Mouse (Mus musculus): ENCODE measurements around the gene Dusp7. TPM values are rescaled to one million over a fixed set of nuclear protein-coding genes. Genes with fewer than 3 reads are reported as not detected.

Gene Dusp7
- total RNA-seq, 2 experiments from 2014 or later = 16.0 to 19.9 TPM

DNA sequence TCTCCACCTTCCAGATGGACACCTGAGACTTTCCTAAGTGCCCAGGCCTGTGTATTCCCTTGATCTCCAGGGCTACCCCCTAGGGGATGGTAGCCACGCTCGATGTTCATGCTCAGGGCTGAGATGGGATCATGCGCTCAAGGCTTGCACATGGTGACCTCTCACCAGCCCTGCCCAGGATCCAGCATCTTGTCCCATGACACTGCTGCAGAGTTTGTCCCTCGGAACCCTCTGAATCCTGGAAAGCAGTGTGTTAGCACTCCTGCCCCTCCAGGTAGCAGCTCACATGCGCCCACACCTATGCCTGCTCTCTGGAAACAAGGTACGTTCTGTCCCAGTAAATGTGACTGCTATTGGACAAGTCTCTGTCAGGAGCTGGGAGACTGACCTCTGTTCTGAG is 13.6 kb upstream of the Dusp7 start:
- no peak for DNase-seq

DNA sequence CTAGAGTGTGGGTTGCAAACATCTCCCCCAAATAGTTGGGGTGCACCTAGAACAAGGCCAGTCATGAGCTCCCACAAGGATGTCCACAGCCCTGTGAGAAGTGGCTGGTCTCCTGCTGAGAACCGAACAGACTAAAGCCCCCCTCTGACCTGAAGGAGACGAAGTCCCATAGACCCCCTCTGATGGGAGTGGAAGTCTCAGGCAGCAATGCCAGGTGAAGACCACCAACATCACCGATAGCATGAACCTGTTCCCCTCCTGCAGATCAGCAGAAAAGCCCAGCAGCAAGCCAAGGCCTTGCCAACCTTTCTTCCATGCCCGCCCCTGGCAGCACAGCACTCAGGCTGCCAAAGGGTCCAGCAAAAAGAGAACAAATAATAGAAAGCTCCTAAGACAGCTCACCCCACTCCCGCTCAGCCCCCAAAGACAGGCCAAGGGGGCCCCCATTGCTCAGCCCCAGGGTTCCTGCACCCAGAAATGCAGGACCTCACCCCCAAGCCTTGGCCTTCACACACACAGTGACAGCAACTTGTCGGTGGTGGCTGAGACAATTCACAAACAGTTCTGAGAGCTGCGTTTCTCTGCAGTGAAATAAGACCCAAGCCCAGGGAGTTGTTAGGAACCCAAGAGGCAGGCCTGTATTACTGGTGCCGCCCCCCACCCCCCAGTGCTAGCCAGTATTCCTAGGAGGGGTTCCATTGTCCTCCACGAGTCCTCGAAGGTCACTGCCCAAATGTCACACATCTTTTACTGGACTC is 13.0 kb upstream of the Dusp7 start:
- no peak for DNase-seq

DNA sequence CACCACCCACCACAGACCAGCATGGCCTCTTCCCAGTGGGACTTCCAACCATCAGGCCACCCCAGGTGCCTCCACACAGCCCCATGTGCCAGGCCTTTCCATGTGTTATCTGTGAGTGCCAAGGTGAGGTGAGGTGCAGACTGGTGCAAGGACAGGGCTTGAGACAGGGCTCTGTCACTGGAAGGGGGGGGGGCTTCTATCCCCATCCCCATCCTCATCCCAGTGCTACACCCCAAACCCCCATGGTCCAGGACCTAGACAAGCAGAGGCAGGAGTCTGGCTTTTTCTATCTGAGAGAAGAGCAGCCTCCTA is 12.5 kb upstream of the Dusp7 start:
- no peak for DNase-seq

DNA sequence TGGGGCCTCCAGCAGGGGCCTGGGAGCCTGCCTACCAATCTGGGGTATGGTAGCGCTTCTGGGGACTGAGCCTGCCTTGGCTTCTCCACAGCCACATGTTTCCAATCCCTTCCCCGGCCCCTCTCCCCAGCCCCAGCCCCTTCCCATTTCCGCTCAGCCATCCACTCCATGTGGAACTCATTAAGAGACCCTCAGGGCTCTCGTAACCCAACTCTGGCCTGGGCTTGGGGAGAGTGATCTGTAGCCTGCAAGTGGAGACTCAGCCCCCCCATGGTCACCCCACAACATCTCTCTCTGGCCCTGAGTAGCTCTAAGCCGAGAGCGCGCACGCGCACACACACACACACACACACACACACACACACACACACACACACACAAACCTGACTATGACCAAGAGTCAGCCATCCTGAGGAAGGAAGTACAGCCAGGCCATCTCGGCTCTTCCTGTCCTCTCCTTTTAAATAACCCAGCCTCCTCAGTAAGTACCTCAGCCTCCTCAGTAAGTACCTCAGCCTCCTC is 12.0 kb upstream of the Dusp7 start:
- DNase-seq = no peak

DNA sequence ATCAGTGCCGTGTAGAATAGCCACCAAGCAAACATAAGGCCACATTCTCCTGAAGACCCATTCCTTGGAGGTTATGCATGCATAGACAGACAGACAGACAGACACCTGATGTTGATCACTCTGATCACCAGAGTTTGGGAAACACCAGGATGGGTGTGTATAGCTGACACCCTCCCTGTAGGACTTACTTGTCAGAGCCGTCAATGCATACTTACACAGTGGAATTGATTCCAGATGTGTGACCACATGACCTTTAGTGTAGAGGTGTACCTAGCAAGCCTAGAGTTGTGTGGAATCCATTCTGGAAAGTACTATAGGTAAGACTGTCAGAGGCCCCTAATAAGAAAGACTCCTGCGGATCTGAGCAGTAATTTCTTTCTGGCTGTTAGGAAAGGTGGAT is 11.3 kb upstream of the Dusp7 start:
- DNase-seq = no peak

DNA sequence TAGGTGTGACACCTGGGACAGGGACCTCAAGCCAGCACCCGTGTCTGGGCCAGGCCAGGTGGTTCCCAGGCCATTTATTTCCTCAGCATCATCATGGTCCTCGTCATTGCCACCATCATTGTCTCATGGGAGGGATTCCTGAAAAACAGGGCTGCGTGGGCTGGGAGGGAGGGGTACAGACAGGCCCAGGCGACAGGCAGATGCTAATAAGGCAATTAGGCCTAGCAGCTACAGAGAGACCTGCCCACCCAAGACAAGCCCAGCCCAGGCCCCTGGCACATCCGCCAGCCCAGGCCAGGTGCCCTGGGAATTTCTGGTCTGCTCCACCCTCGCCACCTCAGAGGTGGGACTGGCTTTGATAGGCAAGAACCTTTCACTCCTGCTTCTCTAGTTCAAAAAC is 9.1 kb upstream of the Dusp7 start:
- no peak for DNase-seq

DNA sequence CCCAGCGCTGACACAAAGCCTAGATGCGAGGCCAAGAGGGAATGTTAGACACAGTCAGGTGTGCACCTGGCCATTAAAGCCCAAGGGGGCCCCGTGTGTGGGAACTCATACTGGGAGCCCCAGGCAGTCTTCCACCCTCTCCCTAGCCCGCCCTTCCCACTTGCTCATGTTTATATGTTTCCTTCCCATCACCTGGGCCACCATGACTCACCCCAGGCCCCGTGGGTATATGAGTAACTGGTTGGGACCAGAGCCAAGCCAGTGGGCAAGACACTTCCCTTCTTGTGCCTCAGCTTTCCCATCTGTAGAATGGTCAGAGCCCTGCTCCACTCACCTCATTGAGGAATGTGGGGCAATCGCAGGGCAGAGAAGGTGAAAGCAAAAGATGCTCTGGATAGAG is 7.3 kb upstream of the Dusp7 start:
- no peak for DNase-seq

DNA sequence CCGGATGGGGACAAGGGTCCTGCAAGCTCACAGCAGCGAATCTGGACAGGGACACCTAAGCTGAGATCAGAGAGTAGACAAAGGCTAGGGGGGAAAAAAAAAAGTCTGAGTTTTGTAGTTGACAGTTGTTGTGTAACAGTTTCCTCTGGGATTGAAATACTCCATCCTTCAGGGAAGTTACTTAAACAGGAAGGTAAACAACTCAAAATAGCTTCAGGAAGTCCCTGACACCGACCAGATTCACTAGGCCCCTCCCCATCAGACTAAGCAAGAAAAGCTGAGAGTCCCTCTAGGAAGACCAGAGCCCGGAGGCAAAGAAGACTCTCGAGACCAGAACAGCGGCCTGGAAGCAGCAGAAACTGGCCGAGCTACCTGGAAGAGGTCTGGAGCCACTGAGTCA is 3.1 kb upstream of the Dusp7 start:
- no peak for DNase-seq

DNA sequence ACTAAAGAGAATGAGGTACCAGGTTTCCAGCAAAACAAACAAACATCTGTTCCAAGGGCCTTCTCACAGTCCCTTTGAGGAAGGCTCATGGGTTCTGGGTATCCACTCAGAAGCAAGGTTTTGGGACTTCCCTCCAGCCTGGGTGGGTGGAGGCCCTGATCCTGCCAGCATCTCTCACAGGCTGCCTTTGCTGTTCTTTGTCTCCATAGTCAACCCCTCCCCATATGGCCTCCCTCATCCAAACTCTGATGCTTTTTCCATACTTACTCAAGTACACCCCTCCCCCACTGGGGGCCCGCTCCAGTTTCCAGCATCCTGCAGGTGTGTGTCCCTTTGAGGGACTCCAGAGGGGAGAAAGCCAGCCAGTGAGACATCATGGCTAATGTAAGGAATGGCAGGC is 2.2 kb upstream of the Dusp7 start:
- DNase-seq = no peak

DNA sequence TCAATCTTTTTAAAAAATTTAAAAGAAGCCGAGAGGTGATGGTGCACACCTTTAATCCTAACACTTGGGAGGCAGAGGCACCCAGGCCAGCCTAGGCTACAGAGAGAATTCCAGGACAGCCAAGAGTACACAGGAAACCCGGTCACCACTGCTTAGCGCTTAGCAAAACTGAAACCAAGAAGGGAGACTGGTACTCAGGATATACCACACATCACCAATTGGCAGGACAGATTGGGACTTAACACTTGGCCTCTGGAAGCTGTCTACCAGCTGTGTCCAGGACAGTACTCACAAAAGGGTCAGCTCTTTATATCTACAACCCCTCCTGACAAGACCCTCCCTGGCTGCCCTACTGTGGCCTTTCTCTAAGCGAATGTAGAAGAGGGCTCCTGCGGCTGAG is 1.4 kb upstream of the Dusp7 start:
- no peak for DNase-seq

DNA sequence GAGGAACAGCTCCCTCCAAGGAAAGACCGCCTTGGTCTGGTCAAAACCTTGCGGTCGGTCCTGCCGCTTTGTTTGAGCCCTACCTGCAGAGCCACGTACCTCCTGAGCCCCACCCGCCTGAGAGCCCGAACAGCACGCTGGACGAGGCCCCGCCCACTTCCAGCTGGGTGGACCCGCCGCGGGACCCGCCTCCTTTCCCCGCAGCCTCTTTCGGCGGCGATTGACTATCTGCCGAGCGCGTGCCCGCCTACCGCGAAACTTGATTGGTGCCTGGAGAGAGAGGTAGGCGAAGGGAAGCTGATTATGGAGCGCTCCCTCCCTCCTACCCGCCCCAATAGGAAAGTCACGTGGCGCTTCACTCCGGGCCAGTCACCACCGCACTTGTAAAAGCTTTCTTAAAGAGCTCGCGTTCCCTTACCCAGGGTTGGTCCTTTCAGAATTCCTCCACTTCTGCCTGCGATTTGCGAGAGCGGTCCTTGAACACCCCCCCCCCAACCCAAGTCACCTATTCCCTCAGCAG is 780 bp upstream of the Dusp7 start:
- DNase-seq = peak; percentile 96

DNA sequence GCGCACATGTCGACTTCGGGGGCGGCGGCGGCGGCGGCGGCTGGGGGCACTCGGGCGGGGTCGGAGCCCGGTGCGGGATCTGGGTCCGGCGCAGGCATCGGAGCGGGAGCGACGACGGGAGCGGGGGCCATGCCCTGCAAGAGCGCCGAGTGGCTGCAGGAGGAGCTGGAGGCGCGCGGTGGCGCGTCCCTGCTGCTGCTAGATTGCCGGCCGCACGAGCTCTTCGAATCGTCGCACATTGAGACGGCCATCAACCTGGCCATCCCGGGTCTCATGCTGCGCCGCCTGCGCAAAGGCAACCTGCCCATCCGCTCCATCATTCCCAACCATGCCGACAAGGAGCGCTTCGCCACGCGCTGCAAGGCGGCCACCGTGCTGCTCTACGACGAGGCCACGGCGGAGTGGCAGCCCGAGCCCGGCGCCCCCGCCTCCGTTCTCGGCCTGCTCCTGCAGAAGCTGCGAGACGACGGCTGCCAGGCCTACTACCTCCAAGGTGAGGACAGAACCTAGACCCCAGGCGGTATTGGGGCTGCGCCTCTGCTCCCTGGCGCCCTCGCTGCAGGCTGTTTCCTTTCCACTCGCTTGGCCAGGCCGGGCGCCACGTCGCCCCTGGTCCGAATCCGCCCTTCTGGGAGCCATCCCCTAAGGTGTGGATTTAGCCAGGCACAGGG is 534 bp downstream of the Dusp7 start:
- peak; percentile 65 for DNase-seq

DNA sequence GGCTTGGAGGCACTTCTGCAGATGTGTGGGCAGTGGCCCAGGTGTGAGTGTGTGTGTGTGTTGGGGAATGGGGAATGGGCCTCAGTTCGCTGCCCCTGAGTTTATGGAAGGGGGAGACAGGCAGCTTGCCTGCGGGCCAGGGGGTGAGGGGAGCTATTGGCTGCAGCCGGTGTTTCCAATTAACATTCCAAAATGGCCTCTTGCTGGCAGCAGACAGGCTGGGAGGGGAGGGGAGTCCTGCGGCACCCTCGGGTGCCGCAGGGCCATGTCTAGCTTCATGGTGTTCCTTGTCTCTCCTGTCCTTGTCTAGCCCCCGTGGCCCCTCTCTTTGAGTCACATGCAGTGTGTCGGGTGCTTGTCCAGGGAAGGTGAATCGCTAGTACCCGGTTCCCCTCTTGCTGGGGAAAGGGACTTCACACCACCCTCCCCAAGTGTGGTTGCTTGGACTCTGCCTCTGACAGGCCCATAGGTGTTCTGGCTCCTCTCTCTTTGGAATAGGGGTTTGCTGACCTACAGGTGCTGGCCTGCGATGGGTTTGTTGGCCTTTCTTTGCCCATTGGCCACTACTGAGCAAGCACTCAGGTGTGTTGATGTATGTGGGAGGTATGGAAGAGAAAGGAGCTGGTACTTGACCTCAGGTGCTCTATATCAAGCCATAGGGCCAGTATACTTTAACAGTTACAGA is 1.5 kb downstream of the Dusp7 start:
- DNase-seq = no peak

DNA sequence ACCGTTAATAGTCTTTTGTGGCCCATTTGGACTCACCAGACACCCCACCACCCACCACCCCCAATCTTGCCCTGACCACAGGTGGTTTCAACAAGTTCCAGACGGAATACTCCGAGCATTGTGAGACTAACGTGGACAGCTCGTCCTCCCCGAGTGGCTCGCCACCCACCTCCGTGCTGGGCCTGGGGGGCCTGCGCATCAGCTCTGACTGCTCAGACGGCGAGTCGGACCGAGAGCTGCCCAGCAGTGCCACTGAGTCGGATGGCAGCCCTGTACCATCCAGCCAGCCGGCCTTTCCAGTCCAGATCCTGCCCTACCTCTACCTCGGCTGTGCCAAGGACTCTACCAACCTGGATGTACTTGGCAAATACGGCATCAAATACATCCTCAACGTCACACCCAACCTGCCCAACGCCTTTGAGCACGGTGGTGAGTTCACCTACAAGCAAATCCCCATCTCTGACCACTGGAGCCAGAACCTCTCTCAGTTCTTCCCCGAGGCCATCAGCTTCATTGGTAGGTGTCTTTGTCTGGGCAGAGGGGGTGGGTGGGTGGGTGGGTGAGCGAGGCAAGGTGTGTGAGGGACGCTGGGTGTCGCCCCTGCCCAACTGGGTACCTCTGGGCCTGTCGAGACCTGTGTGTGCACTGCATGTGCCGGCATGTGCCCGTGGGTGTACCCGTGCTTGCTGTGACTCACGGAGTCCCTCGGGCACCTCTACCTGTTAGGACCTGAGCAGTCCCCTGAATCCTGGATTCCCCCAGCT is 2.4 kb downstream of the Dusp7 start:
- no peak for DNase-seq

DNA sequence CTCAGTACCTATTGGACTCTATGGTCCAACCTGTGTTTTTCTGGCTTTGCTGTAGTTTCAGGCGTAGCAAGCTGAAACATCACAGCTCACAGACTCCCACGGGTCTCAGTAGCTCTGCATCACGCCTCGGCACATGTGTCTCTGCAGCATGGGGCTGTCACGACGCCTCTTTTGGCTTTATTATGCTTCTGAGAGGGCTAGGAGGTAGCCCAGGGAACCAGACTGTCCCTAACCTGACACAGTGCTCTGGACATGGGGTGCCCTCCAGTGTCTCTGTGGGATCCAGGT is 2.9 kb downstream of the Dusp7 start:
- DNase-seq = no peak

DNA sequence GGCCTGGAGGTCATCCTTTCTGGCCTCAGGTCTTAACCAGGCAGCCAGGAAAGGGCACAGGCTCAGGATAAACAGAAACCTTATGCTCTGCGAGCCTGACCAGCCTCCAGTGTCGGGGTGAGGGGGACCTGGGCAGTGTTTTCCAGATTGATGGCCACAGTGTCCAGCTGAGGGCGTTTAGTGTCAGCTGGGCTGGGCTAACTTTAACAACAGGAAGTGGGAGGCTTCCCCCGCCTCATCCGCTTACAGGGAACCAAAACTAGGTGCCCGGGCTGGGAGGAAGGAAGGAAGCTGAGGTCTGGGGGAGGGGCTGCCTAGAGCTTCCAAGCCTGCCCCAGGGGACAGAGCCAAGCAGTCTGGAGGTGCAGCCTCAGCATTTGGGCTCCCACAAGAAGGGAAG is 3.3 kb downstream of the Dusp7 start:
- peak; percentile 64 for DNase-seq

DNA sequence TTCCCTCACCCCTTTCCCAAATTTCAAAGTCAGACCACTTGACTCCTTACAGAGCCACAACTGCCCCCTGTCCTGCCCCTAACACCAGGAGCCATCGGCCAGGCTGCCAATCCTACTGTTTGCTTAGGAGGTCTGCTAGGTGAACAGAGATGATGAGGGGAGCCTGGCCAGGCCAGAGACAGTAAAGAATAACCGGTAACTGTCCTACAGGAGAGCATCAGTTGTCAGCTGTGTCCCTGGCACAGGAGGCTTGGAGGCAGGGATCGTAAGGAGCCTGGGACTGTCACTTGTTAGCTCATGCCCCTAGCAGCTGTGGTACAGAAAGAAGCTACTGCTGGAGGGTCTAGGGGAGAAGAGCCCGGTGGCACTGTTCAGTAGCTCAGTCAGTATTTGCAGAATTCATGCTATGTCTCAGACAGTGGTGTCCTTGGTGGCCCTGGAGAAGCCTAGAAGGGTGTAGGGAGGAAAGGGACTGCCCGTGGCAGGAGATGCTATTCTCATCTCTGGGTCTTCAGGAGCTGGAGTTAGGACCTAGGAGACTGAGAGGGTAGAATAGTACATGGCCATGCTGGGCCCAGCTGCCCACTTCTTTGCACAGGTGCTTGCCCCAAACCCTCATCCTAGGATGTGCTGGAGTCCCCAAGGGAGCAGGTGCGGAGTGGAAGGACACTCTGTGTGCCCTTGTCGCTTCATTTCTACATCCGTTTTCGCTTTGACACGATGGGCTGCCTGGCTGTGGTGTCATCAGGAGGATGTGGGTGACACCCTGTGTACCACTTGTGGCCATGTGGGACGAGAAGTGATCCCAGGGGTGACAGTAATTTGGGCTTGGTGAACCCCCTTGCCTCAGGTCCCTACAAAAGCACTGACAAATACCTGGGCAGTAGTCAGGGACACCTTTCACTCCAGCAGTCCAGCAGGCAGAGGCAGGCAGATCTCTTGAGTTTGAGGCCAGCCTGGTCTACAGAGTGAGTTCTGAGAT is 4.3 kb downstream of the Dusp7 start:
- no peak for DNase-seq

DNA sequence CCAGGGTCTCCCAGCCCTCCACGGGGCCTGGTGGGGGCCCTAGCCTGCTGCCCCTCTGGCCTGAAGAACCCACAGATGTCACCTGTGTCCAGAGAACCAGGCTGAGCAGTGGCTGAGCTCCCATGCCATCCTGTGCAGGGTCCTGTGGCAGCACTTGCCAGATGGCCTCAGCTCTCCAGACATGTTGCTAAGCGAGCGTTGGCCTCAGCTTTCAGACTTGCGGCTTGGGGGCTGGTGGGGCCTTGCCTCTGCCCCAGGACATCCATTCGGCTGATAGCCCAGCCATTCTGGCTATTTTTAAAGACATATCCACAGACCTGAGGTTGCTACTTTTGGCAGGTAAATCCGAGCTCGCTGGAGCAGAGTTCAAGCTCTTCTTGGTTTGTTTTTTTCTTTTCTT is 5.5 kb downstream of the Dusp7 start:
- DNase-seq = no peak

DNA sequence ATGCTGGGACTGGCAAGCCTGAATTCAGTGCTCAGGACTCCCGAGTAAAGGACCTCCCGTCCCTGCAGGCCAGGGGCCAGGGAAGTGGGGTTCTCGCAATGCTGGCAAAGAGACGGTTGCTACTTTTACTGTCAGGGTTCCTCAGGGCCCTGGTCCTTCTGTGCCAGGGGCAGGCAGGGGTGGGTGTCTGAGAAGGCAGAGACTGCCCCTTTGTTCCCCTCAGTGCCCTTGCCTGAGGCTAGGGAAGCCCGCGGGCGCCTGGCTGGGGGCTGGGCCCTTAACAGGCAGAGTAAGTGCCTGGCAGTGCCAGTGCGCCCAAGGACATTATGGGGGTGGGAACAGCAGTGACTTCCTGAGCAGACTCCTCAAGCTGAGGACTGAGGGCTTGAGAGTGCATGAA is 8.8 kb downstream of the Dusp7 start:
- no peak for DNase-seq

DNA sequence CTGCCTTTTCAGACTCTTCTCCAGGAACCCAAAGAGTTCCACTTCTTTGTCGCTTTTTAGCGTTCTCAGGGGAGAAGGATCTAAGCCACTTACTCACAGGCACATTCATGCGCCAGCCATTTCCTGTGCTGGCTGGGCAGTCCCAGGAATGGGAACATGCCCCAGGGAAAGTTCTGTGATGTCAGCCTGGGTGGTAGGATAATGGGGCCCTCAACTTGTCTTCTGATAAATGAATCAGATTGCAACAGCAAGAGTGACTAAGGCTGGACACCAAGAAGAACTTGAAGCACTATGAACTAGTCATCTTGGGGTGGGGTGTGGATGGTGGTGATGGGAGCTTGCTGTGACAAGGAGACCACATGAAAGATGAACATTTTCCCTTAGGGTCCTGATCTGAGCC is 9.6 kb downstream of the Dusp7 start:
- DNase-seq = no peak

DNA sequence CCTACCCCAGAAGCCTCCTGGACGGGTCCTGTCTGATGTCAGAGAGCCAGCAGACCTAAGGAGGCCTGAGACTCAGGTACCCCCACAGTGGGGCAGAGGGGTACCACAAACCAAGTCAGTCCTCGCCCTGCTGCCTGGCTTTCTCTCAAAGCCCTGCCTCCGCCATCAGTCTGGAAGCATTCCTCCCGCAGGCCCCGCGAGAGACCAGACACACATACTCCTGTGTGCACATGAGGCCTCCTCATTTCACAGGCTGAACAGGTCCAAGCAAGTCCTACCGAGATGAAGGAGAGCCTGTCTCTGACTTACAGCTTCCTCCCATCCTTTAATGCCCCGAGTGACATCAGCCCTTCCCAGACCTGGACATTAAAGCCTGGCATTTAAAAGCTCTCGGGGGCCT is 10.3 kb downstream of the Dusp7 start:
- DNase-seq = no peak

Measured in gastrocnemius, postnatal 10 days (tissue).